Mouse (Mus musculus): ENCODE results near the gene Lonrf2. TPM values are rescaled to one million over a fixed set of nuclear protein-coding genes. Genes with fewer than 3 reads are reported as not detected.

The Lonrf2 gene
- polyA plus RNA-seq (2016; fragmentation: Nextera tagmentation; extraction: Ambion mirVana), result 0.59 and 0.60 TPM in 2 replicates

- DNase-seq (ENCODE audit: low spot score), result no peak
- WGBS, result 2% methylated on average over 47 of the region's 47 CpGs
- H3K9me3 ChIP-seq, result no peaks in the 10 kb centered on the region
- peaks cover 54% of the 10 kb centered on the region for H3K27me3 ChIP-seq (ENCODE audit: insufficient read depth, poor library complexity, severe bottlenecking)
- peaks cover 11% of the 10 kb centered on the region for H3K4me1 ChIP-seq
- peak within 1 kb of the TSS; percentile 86 for H3K27ac ChIP-seq
- peak within 1 kb of the TSS; percentile 74 for H3K4me3 ChIP-seq
- no peaks in the 10 kb centered on the region for H3K36me3 ChIP-seq
Measured at GRCm38 (mm10) chr1:38836477-38836872, at the start of gene Lonrf2. Gene Lonrf2 (minus strand): TSS chr1:38836711.

- Histone ChIP-seq H3K4me1 (peaks cover 12% of the 10 kb centered on the region), H3K27me3 (ENCODE audit: insufficient read depth, poor library complexity, severe bottlenecking) (no peaks in the 10 kb centered on the region), H3K27ac (no peak overlapping the region), H3K9me3 (no peaks in the 10 kb centered on the region), H3K36me3 (no peaks in the 10 kb centered on the region), H3K4me3 (no peak overlapping the region)
- no peak for DNase-seq (ENCODE audit: low spot score)
- 81% methylated on average over 2 of the region's 2 CpGs for WGBS
Measured at GRCm38 (mm10) chr1:38885956-38886355, 49.4 kb upstream of the Lonrf2 start.

DNA sequence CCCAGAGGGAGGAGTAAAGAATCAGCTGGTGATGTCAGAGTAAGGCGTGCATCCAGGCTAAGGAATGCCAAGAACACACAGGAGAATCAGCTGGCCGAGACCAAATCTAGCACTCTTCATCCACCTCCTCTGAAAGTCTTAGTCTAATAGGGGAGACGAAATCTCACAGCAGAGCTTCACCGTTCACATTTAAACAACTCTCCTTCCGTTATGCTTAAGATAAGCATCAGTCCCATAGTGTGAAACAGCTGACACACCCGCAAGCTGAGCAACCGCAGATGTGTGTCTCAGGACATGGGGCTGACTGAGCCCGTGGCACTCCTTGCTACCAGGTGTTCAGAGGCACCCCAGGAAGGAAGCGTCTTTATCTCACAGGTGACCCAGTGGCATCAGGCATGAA lies 47.3 kb upstream of the Lonrf2 start:
- H3K27me3 ChIP-seq (ENCODE audit: insufficient read depth, poor library complexity, severe bottlenecking), result no peaks in the 10 kb centered on the region
- no peaks in the 10 kb centered on the region for H3K36me3 ChIP-seq
- WGBS, result 74% methylated on average over 9 of the region's 9 CpGs
- no peaks in the 10 kb centered on the region for H3K9me3 ChIP-seq
- no peak for DNase-seq (ENCODE audit: low spot score)
- H3K4me3 ChIP-seq, result no peak overlapping the region
- peaks cover 12% of the 10 kb centered on the region for H3K4me1 ChIP-seq
- H3K27ac ChIP-seq, result no peak overlapping the region

- Histone ChIP-seq H3K4me1 (peaks cover 12% of the 10 kb centered on the region), H3K36me3 (no peaks in the 10 kb centered on the region), H3K4me3 (no peak overlapping the region), H3K27me3 (ENCODE audit: insufficient read depth, poor library complexity, severe bottlenecking) (no peaks in the 10 kb centered on the region), H3K27ac (no peak overlapping the region), H3K9me3 (no peaks in the 10 kb centered on the region)
- no peak for DNase-seq (ENCODE audit: low spot score)
- WGBS, result 78% methylated on average over 4 of the region's 4 CpGs
Measured at GRCm38 (mm10) chr1:38882746-38883145, 46.2 kb upstream of the Lonrf2 start.

GRCm38 (mm10) chr1:38881366-38881765 lies 44.9 kb upstream of the Lonrf2 start:
- 74% methylated on average over 4 of the region's 4 CpGs for WGBS
- Histone ChIP-seq H3K4me1 (peaks cover 3% of the 10 kb centered on the region; the same call in 1 of the 2 replicates), H3K9me3 (no peaks in the 10 kb centered on the region), H3K36me3 (no peaks in the 10 kb centered on the region), H3K27ac (no peak overlapping the region), H3K27me3 (ENCODE audit: insufficient read depth, poor library complexity, severe bottlenecking) (no peaks in the 10 kb centered on the region), H3K4me3 (no peak overlapping the region)
- DNase-seq (ENCODE audit: low spot score), result peak; percentile 81

- H3K4me1 ChIP-seq, result no peaks in the 10 kb centered on the region; the same call in 1 of the 2 replicates
- DNase-seq (ENCODE audit: low spot score), result no peak
- 43% methylated on average over 5 of the region's 5 CpGs for WGBS
Measured at GRCm38 (mm10) chr1:38876671-38877382, 40.3 kb upstream of the Lonrf2 start.

GRCm38 (mm10) chr1:38873911-38874310 lies 37.4 kb upstream of the Lonrf2 start:
- DNase-seq (ENCODE audit: low spot score), result no peak
- Histone ChIP-seq H3K36me3 (no peaks in the 10 kb centered on the region), H3K27me3 (ENCODE audit: insufficient read depth, poor library complexity, severe bottlenecking) (no peaks in the 10 kb centered on the region), H3K9me3 (no peaks in the 10 kb centered on the region), H3K4me1 (no peaks in the 10 kb centered on the region; the same call in 1 of the 2 replicates), H3K4me3 (no peak overlapping the region), H3K27ac (no peak overlapping the region)
- 80% methylated on average over 5 of the region's 5 CpGs for WGBS

More at GRCm38 (mm10) chr1:38876671-38877382, 40.3 kb upstream of the Lonrf2 start:
- no peak overlapping the region for H3K4me3 ChIP-seq
- H3K36me3 ChIP-seq, result no peaks in the 10 kb centered on the region
- no peaks in the 10 kb centered on the region for H3K9me3 ChIP-seq
- H3K27ac ChIP-seq, result no peak overlapping the region
- H3K27me3 ChIP-seq (ENCODE audit: insufficient read depth, poor library complexity, severe bottlenecking), result no peaks in the 10 kb centered on the region

DNA sequence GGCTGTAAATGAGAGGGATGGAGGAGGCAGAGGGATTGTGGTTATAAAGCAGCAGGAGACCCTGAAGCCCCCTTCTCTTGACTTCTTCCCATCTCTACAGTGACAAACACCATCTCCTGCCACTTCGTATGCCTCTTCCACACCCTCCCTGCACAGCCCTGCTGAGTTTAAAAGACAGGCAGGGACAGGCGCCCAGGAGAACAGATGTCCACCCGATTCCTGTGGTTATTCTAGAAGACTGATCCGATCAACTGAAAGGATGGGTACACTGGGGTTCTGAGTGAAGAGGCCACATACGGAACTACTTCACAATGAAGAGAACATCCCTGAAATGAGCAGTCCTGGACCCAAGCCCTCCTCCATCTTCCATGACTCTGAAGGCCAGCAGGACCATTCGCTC lies 35.3 kb upstream of the Lonrf2 start:
- Histone ChIP-seq H3K4me3 (no peak overlapping the region), H3K27ac (no peak overlapping the region), H3K27me3 (ENCODE audit: insufficient read depth, poor library complexity, severe bottlenecking) (no peaks in the 10 kb centered on the region), H3K4me1 (no peaks in the 10 kb centered on the region), H3K9me3 (no peaks in the 10 kb centered on the region), H3K36me3 (no peaks in the 10 kb centered on the region)
- no peak for DNase-seq (ENCODE audit: low spot score)
- 83% methylated on average over 6 of the region's 6 CpGs for WGBS

DNA sequence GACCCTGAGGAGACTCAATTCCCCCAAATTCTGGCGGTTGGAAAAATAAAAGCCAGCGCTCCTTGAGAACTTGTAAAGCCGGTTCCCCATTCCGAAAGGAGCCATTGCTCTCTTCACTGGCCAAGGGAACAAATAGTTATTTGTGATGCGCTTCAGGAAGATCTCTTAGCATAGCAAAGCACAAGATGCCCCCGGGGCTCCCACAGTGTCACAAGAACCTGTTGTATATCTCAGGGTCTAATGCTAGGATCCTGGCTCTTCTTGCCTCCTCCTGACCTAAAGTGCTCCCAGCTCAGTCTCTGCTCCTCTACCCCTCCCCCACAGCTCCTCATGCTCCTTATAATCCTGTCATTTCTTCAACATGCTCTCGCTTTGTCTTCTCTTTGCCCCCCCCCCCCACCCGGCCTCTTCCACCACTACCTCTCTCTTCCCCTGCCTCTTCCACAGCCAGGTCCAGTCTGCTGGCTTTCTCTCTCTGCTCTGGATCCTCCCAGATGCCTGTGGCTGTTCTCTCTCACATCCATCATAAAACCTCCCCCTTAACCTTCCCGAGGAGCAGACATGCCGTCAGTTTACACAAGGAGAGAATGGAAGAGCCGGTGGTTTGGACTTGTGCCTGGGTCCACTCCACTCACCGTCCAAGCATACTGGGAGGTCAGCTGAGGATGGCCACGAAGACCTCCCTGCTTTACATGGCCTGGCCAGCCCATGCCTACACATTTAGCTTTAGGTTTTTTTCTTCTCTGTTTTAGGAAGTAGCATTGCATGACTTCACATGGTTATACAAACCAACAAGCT lies 33.1 kb upstream of the Lonrf2 start:
- 62% methylated on average over 13 of the region's 13 CpGs for WGBS
- no peaks in the 10 kb centered on the region for H3K27me3 ChIP-seq (ENCODE audit: insufficient read depth, poor library complexity, severe bottlenecking)
- H3K9me3 ChIP-seq, result no peaks in the 10 kb centered on the region

GRCm38 (mm10) chr1:38866242-38866641 lies 29.7 kb upstream of the Lonrf2 start:
- H3K27me3 ChIP-seq (ENCODE audit: insufficient read depth, poor library complexity, severe bottlenecking), result no peaks in the 10 kb centered on the region

More for the DNA sequence above, 33.1 kb upstream of the Lonrf2 start:
- Histone ChIP-seq H3K36me3 (no peaks in the 10 kb centered on the region), H3K27ac (no peak overlapping the region), H3K4me1 (no peaks in the 10 kb centered on the region), H3K4me3 (no peak overlapping the region)
- DNase-seq (ENCODE audit: low spot score), result no peak

GRCm38 (mm10) chr1:38864341-38864740 lies 27.8 kb upstream of the Lonrf2 start:
- WGBS, result 77% methylated on average over 9 of the region's 9 CpGs

More at GRCm38 (mm10) chr1:38866242-38866641, 29.7 kb upstream of the Lonrf2 start:
- no peak for DNase-seq (ENCODE audit: low spot score)
- no peak overlapping the region for H3K27ac ChIP-seq
- H3K4me3 ChIP-seq, result no peak overlapping the region
- WGBS, result 77% methylated on average over 5 of the region's 5 CpGs
- H3K9me3 ChIP-seq, result no peaks in the 10 kb centered on the region
- H3K4me1 ChIP-seq, result no peaks in the 10 kb centered on the region
- H3K36me3 ChIP-seq, result no peaks in the 10 kb centered on the region

GRCm38 (mm10) chr1:38862213-38862612 lies 25.7 kb upstream of the Lonrf2 start:
- H3K9me3 ChIP-seq, result no peaks in the 10 kb centered on the region
- no peak overlapping the region for H3K4me3 ChIP-seq
- WGBS, result 6% methylated on average over 4 of the region's 4 CpGs
- H3K36me3 ChIP-seq, result no peaks in the 10 kb centered on the region
- H3K27ac ChIP-seq, result no peak overlapping the region
- no peak for DNase-seq (ENCODE audit: low spot score)
- H3K4me1 ChIP-seq, result no peaks in the 10 kb centered on the region
- no peaks in the 10 kb centered on the region for H3K27me3 ChIP-seq (ENCODE audit: insufficient read depth, poor library complexity, severe bottlenecking)

More at GRCm38 (mm10) chr1:38864341-38864740, 27.8 kb upstream of the Lonrf2 start:
- no peak for DNase-seq (ENCODE audit: low spot score)
- H3K27me3 ChIP-seq (ENCODE audit: insufficient read depth, poor library complexity, severe bottlenecking), result no peaks in the 10 kb centered on the region
- no peak overlapping the region for H3K27ac ChIP-seq
- H3K36me3 ChIP-seq, result no peaks in the 10 kb centered on the region
- H3K4me1 ChIP-seq, result no peaks in the 10 kb centered on the region
- H3K4me3 ChIP-seq, result no peak overlapping the region
- no peaks in the 10 kb centered on the region for H3K9me3 ChIP-seq

DNA sequence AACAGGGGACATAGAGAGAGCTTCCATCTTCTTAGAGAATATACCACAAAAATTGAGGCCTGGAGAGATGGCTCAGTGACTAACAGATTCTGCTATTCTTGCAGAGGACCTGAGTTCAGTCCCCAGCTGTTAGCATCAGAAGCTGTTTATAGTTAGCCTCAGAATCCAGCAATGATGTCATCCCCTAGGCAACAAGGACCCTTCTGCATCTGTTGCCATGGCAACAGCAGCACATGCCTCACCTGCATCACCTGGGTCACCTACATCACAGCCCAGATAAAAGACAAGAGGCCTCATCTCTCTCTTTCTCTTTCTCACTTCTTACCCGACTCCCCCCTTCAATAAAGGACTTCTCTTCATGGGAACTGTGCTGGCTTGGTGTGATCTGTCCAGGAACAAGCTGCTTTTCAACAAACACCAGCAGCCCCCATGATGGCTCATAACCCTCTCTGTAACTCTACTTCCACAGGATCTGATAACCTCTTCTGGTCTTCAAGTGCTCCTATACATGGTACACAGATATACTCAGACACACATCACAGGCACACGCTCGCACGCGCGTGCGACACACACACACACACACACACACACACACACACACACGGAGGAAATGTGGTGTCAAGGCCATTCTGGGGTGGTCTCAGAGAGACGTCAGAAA lies 24.5 kb upstream of the Lonrf2 start:
- H3K4me1 ChIP-seq, result no peaks in the 10 kb centered on the region
- H3K4me3 ChIP-seq, result no peak overlapping the region
- no peaks in the 10 kb centered on the region for H3K9me3 ChIP-seq
- H3K36me3 ChIP-seq, result no peaks in the 10 kb centered on the region
- no peaks in the 10 kb centered on the region for H3K27me3 ChIP-seq (ENCODE audit: insufficient read depth, poor library complexity, severe bottlenecking)
- H3K27ac ChIP-seq, result no peak overlapping the region
- DNase-seq (ENCODE audit: low spot score), result no peak
- WGBS, result 80% methylated on average over 9 of the region's 9 CpGs

Data from heart, embryonic 10.5 days (tissue).